Mouse (Mus musculus): ENCODE measurements around the gene Klhl26. TPM values are rescaled to one million over a fixed set of nuclear protein-coding genes. Genes with fewer than 3 reads are reported as not detected.

Gene Klhl26
- polyA plus RNA-seq, 1 experiment from 2014 or later = 19.1 TPM

- Histone ChIP-seq H3K4me1 (replicated peaks) (peaks cover 66% of the 10 kb centered on the region), H3K4me3 (peak overlapping the region; percentile 51), H3K27me3 (ENCODE audit: insufficient read depth, poor library complexity, severe bottlenecking) (peaks cover 100% of the 10 kb centered on the region), H3K36me3 (no peaks in the 10 kb centered on the region), H3K27ac (no peak overlapping the region), H3K9me3 (no peaks in the 10 kb centered on the region)
- DNase-seq (ENCODE audit: low spot score) = no peak
- WGBS = 3% methylated on average over 28 of the region's 28 CpGs
These were observed 17.7 kb upstream of the Klhl26 start for GRCm38 (mm10) chr8:70494416-70494945.

DNA sequence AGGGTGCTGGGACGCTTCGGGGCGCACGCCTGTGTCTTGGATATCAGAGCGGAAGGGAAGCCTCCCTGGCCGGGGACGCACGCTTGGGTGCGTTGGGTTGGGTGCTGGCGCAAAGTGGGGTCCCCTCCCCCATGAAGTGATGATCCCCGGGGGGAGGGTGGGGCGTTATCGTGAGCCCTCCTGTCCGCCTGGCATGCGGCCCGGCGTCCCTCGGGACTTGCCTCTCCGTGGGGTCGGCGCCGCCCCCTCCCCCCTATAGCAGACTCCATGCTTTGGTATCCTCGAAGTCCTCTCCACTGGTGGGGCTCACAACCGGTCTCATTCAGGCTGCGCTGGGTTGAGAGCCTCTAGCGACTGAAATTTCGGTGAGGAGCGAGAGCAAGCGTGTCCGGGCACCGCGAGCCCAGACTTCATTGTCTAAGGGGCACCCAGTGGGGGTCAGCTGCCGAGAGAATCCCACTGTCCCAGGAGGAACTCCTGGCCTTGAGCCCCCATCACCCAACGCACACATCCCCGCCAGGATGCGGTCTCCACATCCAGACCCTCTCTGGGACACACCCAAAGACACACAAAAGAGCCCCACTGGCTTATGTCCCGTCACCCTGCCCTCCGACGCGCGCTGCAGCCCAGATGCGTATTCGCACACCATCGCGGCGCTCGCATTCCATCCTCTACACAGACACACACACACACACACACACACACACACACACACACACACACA lies 17.1 kb upstream of the Klhl26 start:
- no peak for DNase-seq (ENCODE audit: low spot score)
- Histone ChIP-seq H3K27ac (peak overlapping the region; percentile 75), H3K4me1 (replicated peaks) (peaks cover 70% of the 10 kb centered on the region)

GRCm38 (mm10) chr8:70492664-70493640 lies 16.2 kb upstream of the Klhl26 start, which contains the start of gene Crlf1:
TSS of gene Crlf1 (plus strand) at chr8:70493158.
- Histone ChIP-seq H3K4me3 (peak within 1 kb of the TSS; percentile 51), H3K27me3 (ENCODE audit: insufficient read depth, poor library complexity, severe bottlenecking) (peaks cover 100% of the 10 kb centered on the region), H3K9me3 (no peaks in the 10 kb centered on the region), H3K4me1 (replicated peaks) (peaks cover 79% of the 10 kb centered on the region), H3K27ac (peak within 1 kb of the TSS; percentile 75), H3K36me3 (no peaks in the 10 kb centered on the region)
- no peak for DNase-seq (ENCODE audit: low spot score)
- WGBS = under 1% methylated on average over 82 of the region's 93 CpGs

More for the DNA sequence above, 17.1 kb upstream of the Klhl26 start:
- peak overlapping the region; percentile 51 for H3K4me3 ChIP-seq
- peaks cover 100% of the 10 kb centered on the region for H3K27me3 ChIP-seq (ENCODE audit: insufficient read depth, poor library complexity, severe bottlenecking)
- WGBS = 2% methylated on average over 47 of the region's 47 CpGs
- no peaks in the 10 kb centered on the region for H3K36me3 ChIP-seq
- H3K9me3 ChIP-seq = no peaks in the 10 kb centered on the region

GRCm38 (mm10) chr8:70490880-70491495 lies 14.2 kb upstream of the Klhl26 start:
- Histone ChIP-seq H3K36me3 (no peaks in the 10 kb centered on the region), H3K27me3 (ENCODE audit: insufficient read depth, poor library complexity, severe bottlenecking) (peaks cover 100% of the 10 kb centered on the region), H3K9me3 (no peaks in the 10 kb centered on the region), H3K27ac (peak overlapping the region; percentile 23; the same call in 1 of the 2 replicates), H3K4me3 (peak overlapping the region; percentile 20; the same call in 1 of the 2 replicates), H3K4me1 (replicated peaks) (peaks cover 97% of the 10 kb centered on the region)
- DNase-seq (ENCODE audit: low spot score) = no peak
- 2% methylated on average over 20 of the region's 20 CpGs for WGBS

GRCm38 (mm10) chr8:70490061-70490879 lies 13.5 kb upstream of the Klhl26 start:
- Histone ChIP-seq H3K9me3 (no peaks in the 10 kb centered on the region), H3K4me3 (no peak overlapping the region), H3K27me3 (ENCODE audit: insufficient read depth, poor library complexity, severe bottlenecking) (peaks cover 100% of the 10 kb centered on the region), H3K4me1 (replicated peaks) (peaks cover 94% of the 10 kb centered on the region), H3K36me3 (no peaks in the 10 kb centered on the region), H3K27ac (no peak overlapping the region; the same call in 1 of the 2 replicates)
- no peak for DNase-seq (ENCODE audit: low spot score)
- 3% methylated on average over 10 of the region's 10 CpGs for WGBS

DNA sequence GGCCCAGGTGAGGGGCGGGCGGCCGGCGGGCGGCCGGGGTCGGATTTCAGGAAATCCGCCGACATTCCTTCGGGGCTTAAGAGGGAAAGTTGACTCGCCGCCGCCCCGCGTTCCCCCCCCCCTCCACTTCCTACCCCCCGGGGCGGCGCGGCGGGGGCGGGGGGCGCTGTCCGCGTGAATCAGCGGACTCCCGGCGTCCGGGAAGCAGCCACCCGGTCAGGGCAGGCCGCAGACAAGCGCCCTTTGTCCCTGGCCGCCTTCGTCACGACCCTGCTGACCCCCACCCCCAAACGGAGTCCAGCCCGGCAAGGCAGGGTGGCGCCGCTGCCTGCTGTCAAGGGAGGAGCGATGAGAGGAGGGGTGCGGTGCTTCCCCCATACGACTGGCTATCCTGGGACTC lies 12.8 kb upstream of the Klhl26 start:
- WGBS = under 1% methylated on average over 36 of the region's 41 CpGs
- Histone ChIP-seq H3K27ac (peak overlapping the region; percentile 57), H3K4me3 (peak overlapping the region; percentile 47), H3K4me1 (replicated peaks) (peaks cover 87% of the 10 kb centered on the region), H3K27me3 (ENCODE audit: insufficient read depth, poor library complexity, severe bottlenecking) (peaks cover 100% of the 10 kb centered on the region), H3K36me3 (no peaks in the 10 kb centered on the region), H3K9me3 (no peaks in the 10 kb centered on the region)
- no peak for DNase-seq (ENCODE audit: low spot score)

DNA sequence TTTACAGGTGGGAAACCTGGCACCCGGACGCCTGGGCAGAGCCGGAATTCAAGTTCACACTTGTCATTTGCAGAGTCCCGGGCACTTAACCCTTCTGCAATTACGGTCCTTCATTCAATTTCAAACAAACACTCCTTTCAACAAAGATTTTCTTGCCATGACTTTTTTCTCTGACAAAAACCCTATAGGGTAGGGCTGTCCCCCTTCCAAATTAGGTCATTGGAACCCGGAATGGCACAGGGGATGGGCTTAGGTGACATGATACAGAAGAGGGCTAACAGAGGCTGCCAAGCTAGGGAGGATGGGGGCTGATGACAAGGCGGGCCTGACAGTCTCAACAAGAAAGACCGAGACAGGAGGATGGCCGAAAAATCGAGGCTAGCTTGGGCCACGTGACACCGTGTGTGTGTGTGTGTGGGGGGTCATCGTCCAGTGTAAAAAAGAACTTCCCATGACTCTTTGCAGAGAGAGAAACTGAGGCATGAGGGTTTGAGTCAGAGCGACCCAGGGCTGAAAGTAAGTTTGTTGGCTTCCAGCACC lies 12.2 kb upstream of the Klhl26 start:
- DNase-seq (ENCODE audit: low spot score) = no peak
- peak overlapping the region; percentile 47 for H3K4me3 ChIP-seq
- peaks cover 100% of the 10 kb centered on the region for H3K27me3 ChIP-seq (ENCODE audit: insufficient read depth, poor library complexity, severe bottlenecking)
- 2% methylated on average over 14 of the region's 14 CpGs for WGBS
- H3K4me1 ChIP-seq (replicated peaks) = peaks cover 81% of the 10 kb centered on the region
- H3K9me3 ChIP-seq = no peaks in the 10 kb centered on the region
- H3K36me3 ChIP-seq = no peaks in the 10 kb centered on the region
- H3K27ac ChIP-seq = peak overlapping the region; percentile 57

GRCm38 (mm10) chr8:70487993-70488796 lies 11.4 kb upstream of the Klhl26 start:
- peak; percentile 70 for DNase-seq (ENCODE audit: low spot score)
- peak overlapping the region; percentile 71 for H3K27ac ChIP-seq
- no peaks in the 10 kb centered on the region for H3K9me3 ChIP-seq
- H3K36me3 ChIP-seq = no peaks in the 10 kb centered on the region
- under 1% methylated on average over 55 of the region's 55 CpGs for WGBS
- peaks cover 75% of the 10 kb centered on the region for H3K4me1 ChIP-seq (replicated peaks)
- peaks cover 100% of the 10 kb centered on the region for H3K27me3 ChIP-seq (ENCODE audit: insufficient read depth, poor library complexity, severe bottlenecking)
- peak overlapping the region; percentile 47 for H3K4me3 ChIP-seq

DNA sequence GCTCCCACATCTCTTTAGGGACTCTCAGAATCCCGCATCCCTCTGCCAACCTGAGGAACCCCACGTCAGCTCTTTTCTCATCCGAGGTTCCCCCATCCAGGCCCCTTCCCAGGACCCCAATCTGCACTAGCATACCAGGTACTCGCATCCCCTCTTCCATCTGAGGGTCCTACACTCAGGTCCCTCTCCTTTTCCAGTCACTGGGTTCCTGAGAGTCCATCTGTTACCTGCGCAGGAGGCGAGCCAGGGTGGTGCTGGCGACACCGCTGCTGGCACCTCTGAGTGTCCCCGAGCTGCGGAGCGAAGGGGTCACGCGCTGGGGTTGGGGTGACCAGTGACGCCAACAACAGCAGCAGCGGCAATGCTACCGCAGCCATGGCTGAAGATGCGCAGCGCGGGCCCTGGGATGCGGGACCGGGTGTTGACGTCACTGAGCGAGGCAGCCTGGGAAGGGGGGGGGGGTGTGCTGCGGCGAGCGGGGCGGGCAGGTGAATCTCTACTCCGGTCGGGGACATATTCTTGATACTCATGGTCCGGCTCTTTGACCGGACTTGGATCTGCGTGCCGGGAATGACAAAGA lies 10.3 kb upstream of the Klhl26 start, which contains the start of gene Tmem59l:
Gene Tmem59l (minus strand): TSS at position 418 of the 580 bp plus-strand sequence.
- peaks cover 65% of the 10 kb centered on the region for H3K4me1 ChIP-seq (replicated peaks)
- 4% methylated on average over 33 of the region's 33 CpGs for WGBS
- H3K36me3 ChIP-seq = no peaks in the 10 kb centered on the region
- peak within 1 kb of the TSS; percentile 49 for H3K4me3 ChIP-seq
- H3K27ac ChIP-seq = peak within 1 kb of the TSS; percentile 71
- H3K27me3 ChIP-seq (ENCODE audit: insufficient read depth, poor library complexity, severe bottlenecking) = peaks cover 100% of the 10 kb centered on the region
- H3K9me3 ChIP-seq = no peaks in the 10 kb centered on the region
- DNase-seq (ENCODE audit: low spot score) = no peak

DNA sequence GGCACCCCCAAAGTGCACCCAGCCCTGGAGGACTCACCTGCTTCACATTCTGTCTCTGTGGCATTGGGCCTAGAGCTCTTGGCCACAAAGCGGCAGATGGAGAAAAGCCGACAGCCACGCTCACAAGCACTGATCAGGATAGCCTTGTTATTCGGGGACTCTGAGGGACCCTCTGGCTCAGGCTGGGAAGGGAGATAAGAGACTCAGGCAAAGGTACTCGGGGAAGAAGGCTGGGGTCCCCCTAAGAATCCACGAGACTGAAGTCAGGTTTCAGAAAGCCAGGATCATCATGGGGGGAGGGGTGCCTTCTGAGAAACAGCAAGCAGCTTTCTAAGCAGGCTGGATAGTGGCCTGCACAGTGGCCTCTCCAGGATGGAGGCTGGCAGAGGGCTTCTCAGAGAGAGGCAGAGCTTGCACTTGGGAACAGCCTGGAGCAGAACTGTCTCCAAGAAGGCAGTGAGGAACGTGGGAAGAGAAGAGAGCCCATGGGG lies 9.5 kb upstream of the Klhl26 start:
- H3K4me1 ChIP-seq (replicated peaks) = peaks cover 64% of the 10 kb centered on the region
- no peak overlapping the region for H3K4me3 ChIP-seq

More for the DNA sequence above, 9.5 kb upstream of the Klhl26 start:
- Histone ChIP-seq H3K27ac (no peak overlapping the region), H3K9me3 (no peaks in the 10 kb centered on the region), H3K27me3 (ENCODE audit: insufficient read depth, poor library complexity, severe bottlenecking) (peaks cover 100% of the 10 kb centered on the region), H3K36me3 (no peaks in the 10 kb centered on the region)
- DNase-seq (ENCODE audit: low spot score) = no peak
- 51% methylated on average over 7 of the region's 7 CpGs for WGBS

Measured in hindbrain, embryonic 10.5 days (tissue).